Mouse (Mus musculus) activated CD4-positive, CD25-positive, alpha-beta regulatory T cell, adult 9 weeks (primary cell): ENCODE data around the gene Vmn1r165. TPM values are rescaled to one million over a fixed set of nuclear protein-coding genes. Genes with fewer than 3 reads are reported as not detected.

Experiments used
- polyA plus RNA-seq: library from polyadenylated mRNA; unstranded; fragments of 100-300 nt; shearing (Covaris generic); gene quantifications from one replicate; pipeline ENCODE4 v1.2.1, GENCODE M21; 2017

The Vmn1r165 gene
- polyA plus RNA-seq: not detected

GRCm38 (mm10) chr7:23217032-23217431 lies at the start of gene Vmn1r165:
TSS of gene Vmn1r165 (plus strand) at chr7:23217332.

GRCm38 (mm10) chr7:23251582-23251981 lies 34.5 kb downstream of the Vmn1r165 start, which contains the start of gene Vmn1r166:
TSS of gene Vmn1r166 (minus strand) at chr7:23251682.

Other genes with a start within 250 kb of the Vmn1r165 start
- not detected for gene Gm4214, start 232.7 kb upstream of the Vmn1r165 start, polyA plus RNA-seq
- not detected for gene Gm4216, start 197.4 kb upstream of the Vmn1r165 start, polyA plus RNA-seq
- gene Vmn1r163, start 161.8 kb upstream of the Vmn1r165 start, polyA plus RNA-seq: not detected
- not detected for gene Gm8720, start 149.9 kb upstream of the Vmn1r165 start, polyA plus RNA-seq
- gene Gm10662, start 72.9 kb upstream of the Vmn1r165 start, polyA plus RNA-seq: not detected
- gene Vmn1r166, start 34.4 kb downstream of the Vmn1r165 start, polyA plus RNA-seq: not detected
- gene Gm6902, start 61.6 kb downstream of the Vmn1r165 start, polyA plus RNA-seq: not detected
- not detected for gene Nlrp4e, start 83.9 kb downstream of the Vmn1r165 start, polyA plus RNA-seq
- gene Nlrp5, start 168.6 kb downstream of the Vmn1r165 start, polyA plus RNA-seq: not detected